Mouse (Mus musculus): ENCODE results near the gene Gm20865. TPM values are rescaled to one million over a fixed set of nuclear protein-coding genes. Genes with fewer than 3 reads are reported as not detected.
"Not testable (repeated sequence)": the region's sequence is repeated elsewhere in the genome, so short reads cannot be mapped to it uniquely, and the experiment has no call there.

The Gm20865 gene
- not detected in 2 replicates for polyA plus RNA-seq (2012; ENCODE audit: insufficient read depth, insufficient read length, missing spikeins)

DNA sequence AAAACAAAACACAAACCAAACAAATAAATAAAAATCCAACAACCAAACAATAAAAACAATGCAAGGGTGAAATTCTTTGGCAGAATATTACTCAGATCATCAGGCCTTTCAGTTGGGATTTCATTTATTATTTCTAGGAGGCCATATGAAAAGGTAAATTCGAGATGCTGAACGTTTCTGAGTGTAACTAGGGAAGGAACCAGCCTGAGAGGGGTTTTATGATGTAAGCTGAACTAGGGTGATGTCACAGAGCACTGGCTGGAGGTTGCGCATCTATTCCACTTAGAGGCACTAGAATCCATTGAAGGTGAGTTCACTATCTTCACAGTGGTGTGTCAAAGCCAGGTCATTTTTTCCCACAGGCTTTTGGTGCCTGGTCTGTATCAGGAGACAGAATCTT lies at the start of gene Gm20865:
Gene Gm20865, plus strand, starts transcription at position 301 of the 400 bp plus-strand sequence.
- not testable (repeated sequence) for H3K4me1 ChIP-seq (ENCODE audit: control insufficient read depth, insufficient read depth, low read length); H3K4me3 ChIP-seq (ENCODE audit: insufficient read depth, low read length); H3K27ac ChIP-seq (ENCODE audit: insufficient read depth, low read depth, low read length)

Other genes starting within 250 kb of the Gm20865 start
- gene Gm29866, start 247.9 kb upstream of the Gm20865 start, polyA plus RNA-seq (2012; ENCODE audit: insufficient read depth, insufficient read length, missing spikeins): not detected in 2 replicates
- not detected in 2 replicates for gene Gm20909, start 77.0 kb upstream of the Gm20865 start, polyA plus RNA-seq (2012; ENCODE audit: insufficient read depth, insufficient read length, missing spikeins)